Mouse (Mus musculus) E14TG2a.4 (cell line): ENCODE measurements at regions not wholly inside any gene's neighbourhood (a gene's known extent, or its start where the extent isn't known, plus 50 kb on each side); places are given as distances from the start of the nearest gene placed in this dataset.

ENCODE experiments used
- CTCF ChIP-seq: conservative IDR thresholded peaks from 2 replicates; pipeline ENCODE4 v1.5.1; 2014; ENCODE audit warnings: low read length
- POU5F1 ChIP-seq: IDR thresholded peaks from 2 replicates; pipeline ENCODE4 v1.6.1; 2014; ENCODE audit warnings: low read length, borderline replicate concordance

DNA sequence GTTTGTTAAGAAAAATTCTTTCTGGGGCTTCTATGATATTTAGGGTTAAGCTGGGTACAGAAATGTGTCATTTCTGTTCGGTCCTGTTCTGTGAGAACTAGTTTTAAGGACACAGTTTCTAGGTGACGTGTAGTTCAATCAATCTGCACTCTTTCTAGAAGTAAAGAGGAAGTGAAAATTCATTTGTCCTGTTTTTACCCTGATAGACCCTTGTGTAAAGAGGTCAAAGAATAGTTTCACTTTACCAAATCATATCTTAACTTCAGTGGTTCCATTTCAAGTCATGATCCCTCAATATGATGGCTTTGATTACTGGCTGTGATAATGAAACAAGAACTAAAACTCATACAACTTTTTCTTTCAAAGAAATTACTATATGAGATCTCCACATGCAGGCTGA is 152.3 kb upstream of the Phactr1 start:
- TF ChIP-seq CTCF (no peak), POU5F1 (no peak)
